Mouse (Mus musculus): ENCODE data around the gene Fxr2.

GRCm38 (mm10) chr11:69656617-69657461 lies 24.0 kb downstream of the Fxr2 start:
- TF ChIP-seq TAL1 (IDR thresholded peaks at IDR 0.05; ENCODE audit: low read length), result no peak
- no peak for TF ChIP-seq GATA1 (IDR thresholded peaks at IDR 0.05; ENCODE audit: low read length)
